Mouse (Mus musculus): Measurements from ENCODE around the gene Ppp1r10.
"Not testable (repeated sequence)": the region's sequence is repeated elsewhere in the genome, so short reads cannot be mapped to it uniquely, and the experiment has no call there.

Gene Ppp1r10

GRCm38 (mm10) chr17:35932608-35933007 is 16.4 kb downstream of the Ppp1r10 start:
- no peak for DNase-seq

GRCm38 (mm10) chr17:35935763-35936162 is 19.5 kb downstream of the Ppp1r10 start:
- not testable (repeated sequence) for DNase-seq

- no peak for DNase-seq
These were observed 21.6 kb downstream of the Ppp1r10 start for GRCm38 (mm10) chr17:35937700-35938348.

GRCm38 (mm10) chr17:35939108-35939507 is 22.9 kb downstream of the Ppp1r10 start:
- no peak for DNase-seq

GRCm38 (mm10) chr17:35939941-35940340 is 23.7 kb downstream of the Ppp1r10 start:
- DNase-seq: no peak

- DNase-seq: not testable (repeated sequence)
These were observed 34.7 kb downstream of the Ppp1r10 start for GRCm38 (mm10) chr17:35950946-35951345.

- not testable (repeated sequence) for DNase-seq
These were observed 36.3 kb downstream of the Ppp1r10 start for GRCm38 (mm10) chr17:35952559-35952958.

- no peak for DNase-seq
These were observed 38.4 kb downstream of the Ppp1r10 start for GRCm38 (mm10) chr17:35954665-35955064.

GRCm38 (mm10) chr17:35958533-35959223 is 42.4 kb downstream of the Ppp1r10 start:
- DNase-seq: no peak

- no peak for DNase-seq
These were observed 47.0 kb downstream of the Ppp1r10 start for GRCm38 (mm10) chr17:35963279-35963678.

- no peak for DNase-seq
These were observed 51.4 kb downstream of the Ppp1r10 start for GRCm38 (mm10) chr17:35967621-35968020.

GRCm38 (mm10) chr17:35969418-35970389 is 53.5 kb downstream of the Ppp1r10 start, which contains the start of gene Abcf1:
Abcf1 (minus strand) TSS chr17:35969761.
- DNase-seq: peak; percentile 99

GRCm38 (mm10) chr17:35972131-35972530 is 55.9 kb downstream of the Ppp1r10 start:
- no peak for DNase-seq

GRCm38 (mm10) chr17:35978811-35979400 is 62.7 kb downstream of the Ppp1r10 start:
- DNase-seq: peak; percentile 93

- peak; percentile 94 for DNase-seq
These were observed 63.4 kb downstream of the Ppp1r10 start, which contains the start of the genes Gnl1 and Prr3 for GRCm38 (mm10) chr17:35979401-35980362. Gnl1 (plus strand) TSS chr17:35979851. Prr3 (minus strand) TSS chr17:35980236.

GRCm38 (mm10) chr17:35980363-35980754 is 64.1 kb downstream of the Ppp1r10 start:
- peak; percentile 54 for DNase-seq

- DNase-seq: no peak
These were observed 65.5 kb downstream of the Ppp1r10 start for GRCm38 (mm10) chr17:35981776-35982175.

Data from right cerebral cortex, postnatal 25 days (tissue).